Mouse (Mus musculus) neural tube, embryonic 13.5 days (tissue): ENCODE measurements around the gene Cd19. TPM values are rescaled to one million over a fixed set of nuclear protein-coding genes. Genes with fewer than 3 reads are reported as not detected.

Source experiments
- ATAC-seq: fragments of 200-750 bp; cut with Nextera tagmentation; 2 replicates; pipeline ENCODE4 v1.8.0; 2017; ENCODE audit warnings: low read depth, mild to moderate bottlenecking, moderate TSS enrichment, moderate library complexity
- H3K27ac ChIP-seq: fragments of 300-500 bp; sonication (generic); replicated peaks from 2 replicates; pipeline ENCODE4 v1.5.1; 2015; ENCODE audit warnings: moderate library complexity, mild to moderate bottlenecking, inconsistent platforms
- H3K27me3 ChIP-seq: fragments of 300-500 bp; sonication (generic); 2 replicates; pipeline ENCODE4 v1.6.1; 2015; ENCODE audit warnings: mild to moderate bottlenecking, inconsistent platforms
- H3K36me3 ChIP-seq: fragments of 300-500 bp; sonication (generic); 2 replicates; pipeline ENCODE4 v1.6.1; 2015; ENCODE audit warnings: mild to moderate bottlenecking, inconsistent platforms
- H3K4me1 ChIP-seq: fragments of 300-500 bp; sonication (generic); replicated peaks from 2 replicates; pipeline ENCODE4 v1.6.1; 2015; ENCODE audit warnings: inconsistent platforms
- H3K4me2 ChIP-seq: fragments of 300-500 bp; sonication (generic); 2 replicates; pipeline ENCODE4 v1.6.1; 2015; ENCODE audit warnings: inconsistent platforms, mild to moderate bottlenecking, moderate library complexity
- H3K4me3 ChIP-seq: fragments of 300-500 bp; sonication (generic); 2 replicates; pipeline ENCODE4 v1.5.1; 2015; ENCODE audit warnings: mild to moderate bottlenecking, inconsistent platforms
- H3K9ac ChIP-seq: fragments of 300-500 bp; sonication (generic); 2 replicates; pipeline ENCODE4 v1.6.1; 2015; ENCODE audit warnings: moderate library complexity, mild to moderate bottlenecking, inconsistent platforms
- H3K9me3 ChIP-seq: fragments of 300-500 bp; sonication (generic); 2 replicates; pipeline ENCODE4 v1.6.1; 2016; ENCODE audit warnings: inconsistent platforms
- WGBS: fragments of 180-500 bp; shearing (Covaris S2); methylation state at CpG from one replicate; pipeline ENCODE4 v1.1.7; 2015; 5-methylcytosine and 5-hydroxymethylcytosine counted together
- polyA plus RNA-seq: library from polyadenylated mRNA; unstranded; fragments of >200 nt; fragmentation: Nextera tagmentation; extraction: Ambion mirVana; gene quantifications from 2 replicates; pipeline ENCODE4 v1.2.1, GENCODE M21; 2015

Cd19 gene
- polyA plus RNA-seq, result 0.07 TPM in 1 of 2 replicates, not detected in the other

- Histone ChIP-seq H3K4me3 (no peak within 1 kb of the TSS), H3K27ac (no peak within 1 kb of the TSS), H3K27me3 (0 out of 2 replicates have a peak, but pooled peaks cover 3% of the 10 kb centered on the region), H3K9ac (no peak within 1 kb of the TSS), H3K9me3 (no peaks in the 10 kb centered on the region), H3K4me1 (no peaks in the 10 kb centered on the region; the same call in 1 of the 2 replicates), H3K36me3 (no peaks in the 10 kb centered on the region), H3K4me2 (no peak within 1 kb of the TSS)
- ATAC-seq, result no peak
- 93% methylated on average over 6 of the region's 6 CpGs for WGBS
Observed at GRCm38 (mm10) chr7:126414725-126415124, at the start of gene Cd19. Gene Cd19 (minus strand): TSS chr7:126414889.

- Histone ChIP-seq H3K9ac (no peak overlapping the region), H3K4me3 (no peak overlapping the region), H3K27ac (no peak overlapping the region), H3K36me3 (peaks cover 30% of the 10 kb centered on the region), H3K9me3 (no peaks in the 10 kb centered on the region), H3K4me1 (0 out of 2 replicates have a peak, but pooled peaks cover 3% of the 10 kb centered on the region), H3K27me3 (no peaks in the 10 kb centered on the region), H3K4me2 (no peak overlapping the region)
- ATAC-seq, result no peak
- 60% methylated on average over 4 of the region's 4 CpGs for WGBS
Observed at GRCm38 (mm10) chr7:126464121-126464520, 49.4 kb upstream of the Cd19 start.

- H3K36me3 ChIP-seq, result peaks cover 24% of the 10 kb centered on the region
- H3K4me2 ChIP-seq, result no peak overlapping the region
- H3K4me1 ChIP-seq, result 0 out of 2 replicates have a peak, but pooled peaks cover 3% of the 10 kb centered on the region
- 56% methylated on average over 4 of the region's 4 CpGs for WGBS
- no peak for ATAC-seq
- H3K27me3 ChIP-seq, result no peaks in the 10 kb centered on the region
- H3K27ac ChIP-seq, result no peak overlapping the region
- H3K4me3 ChIP-seq, result no peak overlapping the region
- no peaks in the 10 kb centered on the region for H3K9me3 ChIP-seq
- H3K9ac ChIP-seq, result no peak overlapping the region
Observed at GRCm38 (mm10) chr7:126463547-126463946, 48.9 kb upstream of the Cd19 start.

GRCm38 (mm10) chr7:126463004-126463403 is 48.3 kb upstream of the Cd19 start, which contains the start of gene Atp2a1:
Gene Atp2a1 (minus strand): TSS chr7:126463108.
- H3K9me3 ChIP-seq, result no peaks in the 10 kb centered on the region
- H3K27ac ChIP-seq, result no peak within 1 kb of the TSS
- H3K4me1 ChIP-seq, result 0 out of 2 replicates have a peak, but pooled peaks cover 3% of the 10 kb centered on the region
- H3K27me3 ChIP-seq, result no peaks in the 10 kb centered on the region
- 0 out of 2 replicates have a peak within 1 kb of the TSS, but pooled peaks have one; percentile 26 for H3K9ac ChIP-seq
- no peak within 1 kb of the TSS for H3K4me3 ChIP-seq
- no peak within 1 kb of the TSS for H3K4me2 ChIP-seq
- WGBS, result 55% methylated on average over 5 of the region's 5 CpGs
- ATAC-seq, result no peak
- peaks cover 19% of the 10 kb centered on the region for H3K36me3 ChIP-seq

GRCm38 (mm10) chr7:126461626-126462025 is 46.9 kb upstream of the Cd19 start:
- H3K9ac ChIP-seq, result no peak overlapping the region
- H3K36me3 ChIP-seq, result peaks cover 5% of the 10 kb centered on the region
- no peak overlapping the region for H3K27ac ChIP-seq
- no peaks in the 10 kb centered on the region for H3K9me3 ChIP-seq
- no peaks in the 10 kb centered on the region for H3K27me3 ChIP-seq
- WGBS, result 81% methylated on average over 3 of the region's 3 CpGs
- H3K4me3 ChIP-seq, result no peak overlapping the region
- ATAC-seq, result no peak
- H3K4me2 ChIP-seq, result no peak overlapping the region
- 0 out of 2 replicates have a peak, but pooled peaks cover 3% of the 10 kb centered on the region for H3K4me1 ChIP-seq

GRCm38 (mm10) chr7:126460623-126461399 is 46.1 kb upstream of the Cd19 start:
- H3K27me3 ChIP-seq, result no peaks in the 10 kb centered on the region
- 0 out of 2 replicates have a peak, but pooled peaks cover 3% of the 10 kb centered on the region for H3K4me1 ChIP-seq
- H3K4me3 ChIP-seq, result no peak overlapping the region
- H3K9me3 ChIP-seq, result no peaks in the 10 kb centered on the region
- H3K27ac ChIP-seq, result no peak overlapping the region
- no peak for ATAC-seq
- no peak overlapping the region for H3K9ac ChIP-seq
- no peaks in the 10 kb centered on the region for H3K36me3 ChIP-seq
- WGBS, result 61% methylated on average over 10 of the region's 10 CpGs
- no peak overlapping the region for H3K4me2 ChIP-seq

- 81% methylated on average over 11 of the region's 11 CpGs for WGBS
- Histone ChIP-seq H3K27me3 (no peaks in the 10 kb centered on the region), H3K4me2 (no peak overlapping the region), H3K9me3 (no peaks in the 10 kb centered on the region), H3K36me3 (no peaks in the 10 kb centered on the region), H3K4me3 (no peak overlapping the region), H3K4me1 (no peaks in the 10 kb centered on the region), H3K27ac (no peak overlapping the region), H3K9ac (no peak overlapping the region)
- ATAC-seq, result no peak
Observed at GRCm38 (mm10) chr7:126458844-126459618, 44.3 kb upstream of the Cd19 start.

- H3K4me1 ChIP-seq, result no peaks in the 10 kb centered on the region
- no peaks in the 10 kb centered on the region for H3K27me3 ChIP-seq
- no peaks in the 10 kb centered on the region for H3K36me3 ChIP-seq
- no peak overlapping the region for H3K4me2 ChIP-seq
- H3K27ac ChIP-seq, result no peak overlapping the region
- no peak for ATAC-seq
- no peak overlapping the region for H3K4me3 ChIP-seq
- H3K9ac ChIP-seq, result no peak overlapping the region
- no peaks in the 10 kb centered on the region for H3K9me3 ChIP-seq
- 89% methylated on average over 5 of the region's 5 CpGs for WGBS
Observed at GRCm38 (mm10) chr7:126458225-126458624, 43.5 kb upstream of the Cd19 start.

- Histone ChIP-seq H3K9ac (no peak overlapping the region), H3K9me3 (no peaks in the 10 kb centered on the region)
- ATAC-seq, result no peak
Observed at GRCm38 (mm10) chr7:126456382-126457266, 41.9 kb upstream of the Cd19 start.

GRCm38 (mm10) chr7:126455242-126455641 is 40.6 kb upstream of the Cd19 start:
- Histone ChIP-seq H3K36me3 (no peaks in the 10 kb centered on the region), H3K4me3 (no peak overlapping the region), H3K9ac (no peak overlapping the region), H3K9me3 (no peaks in the 10 kb centered on the region), H3K4me2 (no peak overlapping the region), H3K27me3 (no peaks in the 10 kb centered on the region), H3K27ac (no peak overlapping the region), H3K4me1 (no peaks in the 10 kb centered on the region)
- WGBS, result 79% methylated on average over 2 of the region's 2 CpGs
- ATAC-seq, result no peak

More at GRCm38 (mm10) chr7:126456382-126457266, 41.9 kb upstream of the Cd19 start:
- Histone ChIP-seq H3K4me3 (no peak overlapping the region), H3K27me3 (no peaks in the 10 kb centered on the region), H3K4me2 (no peak overlapping the region), H3K27ac (no peak overlapping the region), H3K4me1 (no peaks in the 10 kb centered on the region), H3K36me3 (no peaks in the 10 kb centered on the region)
- 92% methylated on average over 17 of the region's 17 CpGs for whole genome bisulfite sequencing

- Histone ChIP-seq H3K27me3 (no peaks in the 10 kb centered on the region), H3K4me1 (no peaks in the 10 kb centered on the region), H3K9me3 (no peaks in the 10 kb centered on the region), H3K9ac (no peak overlapping the region), H3K4me3 (no peak overlapping the region), H3K36me3 (peaks cover under 1% of the 10 kb centered on the region; the same call in 1 of the 2 replicates), H3K4me2 (no peak overlapping the region), H3K27ac (no peak overlapping the region)
- 64% methylated on average over 7 of the region's 7 CpGs for WGBS
- ATAC-seq, result no peak
Observed at GRCm38 (mm10) chr7:126453861-126454260, 39.2 kb upstream of the Cd19 start.
